Mouse (Mus musculus) cerebellum, adult 2 months (tissue): ENCODE measurements at regions not wholly inside any gene's neighbourhood (a gene's known extent, or its start where the extent isn't known, plus 50 kb on each side); places are given as distances from the start of the nearest gene placed in this dataset.
A peak's percentile ranks its signal among the peaks of the same experiment; 100 is the strongest.

Experiments
- DNase-seq, 2 experiments: peaks; one replicate each; pipeline ENCODE4 v3.0.0; 2021
- H3K27ac ChIP-seq: fragments of 200-500 bp; 2 replicates; pipeline ENCODE4 v1.5.1; 2012; ENCODE audit warnings: low read length, control low read depth, inconsistent platforms; ENCODE audit not compliant: insufficient read depth
- H3K27me3 ChIP-seq: fragments of 200-500 bp; 2 replicates; pipeline ENCODE4 v1.6.1; 2012; ENCODE audit warnings: inconsistent platforms, mild to moderate bottlenecking, low read length, moderate library complexity; ENCODE audit not compliant: control insufficient read depth, insufficient read depth
- H3K4me1 ChIP-seq: fragments of 200-500 bp; 2 replicates; pipeline ENCODE4 v1.6.1; 2011; ENCODE audit warnings: low read length; ENCODE audit not compliant: control insufficient read depth, insufficient read depth
- H3K4me3 ChIP-seq: fragments of 200-500 bp; replicated peaks from 2 replicates; pipeline ENCODE3; 2011; ENCODE audit warnings: mild to moderate bottlenecking, low read depth, low read length, control low read depth; ENCODE audit not compliant: insufficient read depth
- CTCF ChIP-seq: fragments of 200-500 bp; IDR thresholded peaks from 2 replicates; pipeline ENCODE4 v1.5.1; 2011; ENCODE audit warnings: low read depth, mild to moderate bottlenecking, control low read depth, low read length, moderate library complexity, borderline replicate concordance; ENCODE audit not compliant: insufficient read depth
- POLR2A ChIP-seq: fragments of 200-500 bp; IDR thresholded peaks from 2 replicates; pipeline ENCODE4 v1.6.1; 2011; ENCODE audit warnings: low read length, control low read depth, borderline replicate concordance; ENCODE audit not compliant: insufficient read depth
- WGBS: fragments of 180-500 bp; shearing (Covaris S2); methylation state at CpG from one replicate; pipeline ENCODE4 v1.1.7; 2018; 5-methylcytosine and 5-hydroxymethylcytosine counted together

DNA sequence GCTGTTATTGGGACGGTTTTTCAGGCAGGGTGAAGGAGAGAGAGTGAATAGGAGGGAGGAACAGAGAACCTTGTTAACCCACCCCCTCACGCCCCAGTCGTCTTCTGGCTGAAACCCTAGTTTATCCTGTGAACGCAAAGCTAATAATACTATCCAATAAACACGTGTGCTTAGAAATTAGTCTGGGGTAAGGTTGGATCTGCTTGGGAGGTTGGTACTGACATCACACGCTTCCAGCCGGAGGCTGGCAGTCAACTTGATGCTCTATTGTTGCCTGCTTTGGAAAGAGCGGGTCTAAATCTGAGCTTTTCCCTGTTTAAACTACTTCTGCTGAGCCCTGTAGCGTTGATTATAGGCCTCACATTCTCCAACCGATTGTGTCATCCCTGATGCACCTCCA is 138.4 kb upstream of the Mdm1 start:
- 84% methylated on average over 10 of the region's 10 CpGs for WGBS
- Histone ChIP-seq H3K4me1 (no peaks in the 10 kb centered on the region), H3K27me3 (no peaks in the 10 kb centered on the region), H3K4me3 (no peak overlapping the region), H3K27ac (no peak overlapping the region)
- DNase-seq = no peak
- TF ChIP-seq CTCF (no peak), POLR2A (no peak)

DNA sequence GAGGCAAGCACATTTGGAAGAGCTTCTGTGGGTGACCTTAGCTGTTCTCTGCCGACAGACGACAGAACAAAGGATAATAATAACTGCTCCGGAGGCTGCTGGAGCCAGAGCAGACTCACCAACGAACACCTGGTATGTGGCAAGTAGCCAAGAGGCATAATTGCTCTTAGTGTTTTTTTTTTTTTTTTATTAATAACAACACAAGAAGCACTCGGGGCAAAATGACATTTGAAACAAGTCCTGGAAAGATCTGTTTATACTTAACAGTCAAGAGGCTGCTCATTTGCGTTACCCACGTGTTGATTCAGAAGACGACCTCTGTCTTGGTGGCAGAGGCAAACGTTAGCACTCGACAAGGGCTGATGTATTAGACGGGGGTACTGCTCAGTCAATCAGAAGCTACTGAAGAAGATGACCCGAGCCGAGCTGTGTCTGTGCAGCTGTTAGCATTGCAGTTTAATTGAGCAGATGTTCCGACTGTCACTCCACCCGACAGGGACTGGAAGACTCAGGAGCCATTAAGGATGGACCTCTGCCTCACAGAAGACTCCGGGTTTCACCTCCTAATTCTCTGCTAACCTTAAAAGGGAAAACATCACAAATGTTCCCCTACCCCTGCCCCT is 137.8 kb upstream of the Mdm1 start:
- TF ChIP-seq CTCF = no peak
- no peak for TF ChIP-seq POLR2A
- Histone ChIP-seq H3K4me3 (no peak overlapping the region), H3K4me1 (no peaks in the 10 kb centered on the region), H3K27me3 (no peaks in the 10 kb centered on the region), H3K27ac (no peak overlapping the region)
- WGBS = 22% methylated on average over 16 of the region's 16 CpGs
- DNase-seq = peak; percentile 5 to 32

DNA sequence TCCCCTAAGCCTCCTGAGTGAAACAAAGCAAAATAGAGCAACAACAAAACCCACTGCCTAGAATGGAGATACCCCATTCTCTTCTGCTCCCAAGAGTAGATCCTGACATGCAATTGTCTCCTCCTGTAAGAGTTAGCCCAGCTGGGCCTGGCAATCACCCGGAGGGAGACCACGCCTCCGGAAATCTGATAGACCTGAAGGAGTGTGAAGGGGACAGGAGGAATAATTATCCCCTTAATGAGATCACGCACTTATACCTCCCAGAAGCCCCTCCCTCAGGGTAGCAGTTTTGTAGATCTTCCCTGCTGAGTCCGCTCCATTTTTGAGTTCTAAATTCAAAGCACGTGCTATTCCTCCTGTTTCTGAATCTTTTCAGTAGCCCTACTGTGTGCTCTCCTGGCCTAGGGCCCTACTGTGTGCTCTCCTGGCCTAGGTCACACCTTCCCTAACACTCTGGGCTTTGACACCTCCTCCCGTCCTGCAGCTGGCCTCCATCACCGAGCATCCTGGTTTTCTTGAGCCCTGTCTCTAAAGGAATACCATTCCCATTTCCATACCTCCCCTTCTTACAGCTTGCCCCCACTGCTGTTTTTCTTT is 137.2 kb upstream of the Mdm1 start:
- no peak for DNase-seq
- H3K27ac ChIP-seq = no peak overlapping the region
- H3K4me1 ChIP-seq = no peaks in the 10 kb centered on the region
- no peak overlapping the region for H3K4me3 ChIP-seq
- no peaks in the 10 kb centered on the region for H3K27me3 ChIP-seq
- 69% methylated on average over 8 of the region's 8 CpGs for WGBS
- TF ChIP-seq CTCF = no peak
- TF ChIP-seq POLR2A = no peak

DNA sequence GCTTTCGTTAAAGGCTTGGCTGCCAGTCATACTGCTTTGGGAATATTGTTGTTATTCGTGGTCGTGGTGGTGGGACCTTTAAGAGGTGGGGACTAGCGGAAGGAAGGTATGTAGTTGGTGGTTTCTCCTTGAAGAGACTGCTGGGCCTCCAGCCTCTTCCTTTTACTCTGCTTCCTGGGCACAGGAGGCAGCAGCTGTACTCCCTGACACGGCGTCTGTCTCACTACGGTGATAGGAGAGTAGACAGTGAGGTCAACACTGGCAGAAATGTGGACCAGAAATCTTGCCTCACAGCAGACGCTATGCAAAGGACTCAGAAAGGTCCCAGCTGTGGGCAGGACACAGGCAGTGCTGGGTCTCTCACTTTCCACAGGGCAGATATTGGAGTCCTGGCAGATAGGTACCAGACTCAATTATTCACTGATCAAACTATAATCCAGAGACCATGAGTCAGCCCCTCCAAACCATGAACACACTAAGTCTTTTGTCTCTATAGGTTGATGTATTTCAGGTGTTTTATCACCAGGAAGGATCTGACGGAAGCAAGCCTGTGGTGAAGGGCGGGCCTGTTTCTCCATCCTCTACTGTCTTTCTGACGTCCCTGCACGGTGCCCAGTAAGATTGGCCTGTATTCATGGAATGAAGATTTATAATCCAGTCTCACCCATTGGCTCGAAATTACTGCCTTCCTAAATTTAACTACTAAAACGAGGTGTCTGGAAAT is 134.6 kb upstream of the Mdm1 start:
- H3K4me3 ChIP-seq = no peak overlapping the region
- TF ChIP-seq POLR2A (no peak), CTCF (no peak)
- 82% methylated on average over 14 of the region's 14 CpGs for WGBS
- H3K4me1 ChIP-seq = no peaks in the 10 kb centered on the region
- H3K27me3 ChIP-seq = no peaks in the 10 kb centered on the region
- DNase-seq = no peak
- H3K27ac ChIP-seq = no peak overlapping the region

DNA sequence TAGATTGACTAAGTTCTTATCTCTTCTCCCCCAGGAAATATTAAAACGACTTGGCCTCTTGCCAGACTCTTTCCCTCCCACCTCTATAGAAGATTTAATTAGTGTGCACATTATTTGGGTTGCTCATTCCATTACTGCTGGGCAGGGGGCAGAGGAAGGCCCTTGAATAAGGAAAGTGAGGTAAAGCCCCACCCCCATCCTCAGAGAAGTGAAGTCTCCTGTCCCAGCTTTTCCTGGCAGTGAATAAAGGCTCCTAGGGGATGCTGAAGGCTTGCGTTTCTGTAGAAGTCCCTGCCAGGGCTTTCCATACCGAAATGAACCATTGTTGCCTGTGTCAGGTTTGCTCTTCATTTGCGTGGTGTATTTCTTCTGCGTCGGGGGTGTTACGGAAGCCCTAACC is 133.8 kb upstream of the Mdm1 start:
- Histone ChIP-seq H3K4me1 (no peaks in the 10 kb centered on the region), H3K4me3 (no peak overlapping the region), H3K27me3 (no peaks in the 10 kb centered on the region), H3K27ac (no peak overlapping the region)
- no peak for DNase-seq
- 57% methylated on average over 7 of the region's 7 CpGs for WGBS
- TF ChIP-seq POLR2A (no peak), CTCF (no peak)

DNA sequence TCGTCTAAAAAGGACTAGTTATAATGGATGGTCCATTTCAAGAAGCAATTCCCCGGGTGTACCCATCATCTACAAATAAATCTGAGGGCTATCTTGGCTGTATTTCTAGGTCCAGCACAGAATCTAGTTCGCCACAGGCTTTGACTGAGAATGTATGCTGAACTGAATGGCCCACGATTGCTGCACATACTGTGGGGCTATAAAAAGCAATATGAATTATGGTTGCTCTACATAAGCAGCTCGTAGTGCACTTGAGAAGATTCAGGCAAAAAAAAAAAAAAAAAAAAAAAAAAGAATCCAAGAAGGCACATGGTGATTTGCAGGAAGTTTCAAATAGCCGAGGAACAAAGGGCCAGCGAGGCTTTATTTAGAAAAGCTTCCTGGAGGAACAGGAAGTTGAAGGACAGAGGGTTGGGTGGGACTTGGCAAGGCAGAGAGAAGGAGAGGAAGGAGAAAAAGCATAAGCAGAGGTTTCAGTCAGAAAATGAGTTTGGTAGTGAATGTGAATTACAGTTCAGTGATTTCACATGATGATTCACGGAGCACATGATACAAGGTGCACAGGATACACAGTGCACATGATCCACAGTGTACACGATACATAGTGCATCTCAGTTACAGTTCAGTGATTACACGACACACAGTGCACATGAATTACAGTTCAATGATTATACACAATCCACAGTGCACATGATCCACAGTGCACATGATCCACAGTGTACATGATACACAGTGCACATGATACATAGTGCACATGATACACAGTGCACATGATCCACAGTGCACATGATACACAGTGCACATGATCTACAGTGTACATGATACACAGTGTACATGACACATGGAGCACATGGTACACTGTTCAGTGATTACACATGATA is 129.7 kb upstream of the Mdm1 start:
- DNase-seq = no peak
- WGBS = 79% methylated on average over 10 of the region's 10 CpGs
- Histone ChIP-seq H3K27me3 (no peaks in the 10 kb centered on the region), H3K27ac (no peak overlapping the region), H3K4me3 (no peak overlapping the region), H3K4me1 (no peaks in the 10 kb centered on the region)
- TF ChIP-seq POLR2A = no peak
- TF ChIP-seq CTCF = no peak

GRCm38 (mm10) chr10:118028831-118029230 is 112.8 kb upstream of the Mdm1 start:
- DNase-seq = no peak
- no peaks in the 10 kb centered on the region for H3K4me1 ChIP-seq
- TF ChIP-seq CTCF (no peak), POLR2A (no peak)
- H3K27ac ChIP-seq = no peak overlapping the region
- no peaks in the 10 kb centered on the region for H3K27me3 ChIP-seq
- WGBS = 77% methylated on average over 9 of the region's 9 CpGs
- no peak overlapping the region for H3K4me3 ChIP-seq
